Mouse (Mus musculus): ENCODE measurements around the gene Ap2a1.

GRCm38 (mm10) chr7:44850789-44851624, 78.3 kb downstream of the Ap2a1 start:
- no peak for TF ChIP-seq TAL1 (IDR thresholded peaks at IDR 0.05; ENCODE audit: low read length)
- TF ChIP-seq GATA1 (IDR thresholded peaks at IDR 0.05; ENCODE audit: low read length): no peak

Measured in erythroblast, embryonic 14.5 days (primary cell).